Mouse (Mus musculus): ENCODE data around the gene Tapbp.
"Not testable (repeated sequence)": the region's sequence is repeated elsewhere in the genome, so short reads cannot be mapped to it uniquely, and the experiment has no call there.

Gene Tapbp

DNA sequence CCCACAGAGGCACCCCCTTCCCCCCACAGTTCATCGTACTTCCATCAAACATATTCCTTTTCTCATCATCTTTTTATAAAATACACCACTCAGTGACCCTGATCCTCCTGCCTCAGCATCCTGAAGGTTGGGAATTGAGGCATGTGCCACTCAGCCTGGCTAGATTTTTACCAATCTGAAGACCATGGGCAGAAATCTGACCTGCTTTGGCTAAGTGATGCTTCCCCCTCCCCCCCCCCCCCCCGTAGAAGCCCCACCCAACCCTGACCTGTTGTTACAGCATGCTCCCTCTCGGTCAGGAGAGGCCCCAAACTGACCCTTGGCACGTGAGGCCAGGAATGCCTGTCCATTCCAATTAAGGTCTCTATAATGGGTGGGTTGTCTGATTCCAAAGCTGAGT is 10.9 kb upstream of the Tapbp start, which contains the start of gene Platr17:
Gene Platr17, plus strand, starts transcription at position 301 of the 400 bp plus-strand sequence.
- DNase-seq, result not testable (repeated sequence)

GRCm38 (mm10) chr17:33908331-33909076 is 7.2 kb upstream of the Tapbp start:
- DNase-seq, result peak; percentile 60 to 70

DNA sequence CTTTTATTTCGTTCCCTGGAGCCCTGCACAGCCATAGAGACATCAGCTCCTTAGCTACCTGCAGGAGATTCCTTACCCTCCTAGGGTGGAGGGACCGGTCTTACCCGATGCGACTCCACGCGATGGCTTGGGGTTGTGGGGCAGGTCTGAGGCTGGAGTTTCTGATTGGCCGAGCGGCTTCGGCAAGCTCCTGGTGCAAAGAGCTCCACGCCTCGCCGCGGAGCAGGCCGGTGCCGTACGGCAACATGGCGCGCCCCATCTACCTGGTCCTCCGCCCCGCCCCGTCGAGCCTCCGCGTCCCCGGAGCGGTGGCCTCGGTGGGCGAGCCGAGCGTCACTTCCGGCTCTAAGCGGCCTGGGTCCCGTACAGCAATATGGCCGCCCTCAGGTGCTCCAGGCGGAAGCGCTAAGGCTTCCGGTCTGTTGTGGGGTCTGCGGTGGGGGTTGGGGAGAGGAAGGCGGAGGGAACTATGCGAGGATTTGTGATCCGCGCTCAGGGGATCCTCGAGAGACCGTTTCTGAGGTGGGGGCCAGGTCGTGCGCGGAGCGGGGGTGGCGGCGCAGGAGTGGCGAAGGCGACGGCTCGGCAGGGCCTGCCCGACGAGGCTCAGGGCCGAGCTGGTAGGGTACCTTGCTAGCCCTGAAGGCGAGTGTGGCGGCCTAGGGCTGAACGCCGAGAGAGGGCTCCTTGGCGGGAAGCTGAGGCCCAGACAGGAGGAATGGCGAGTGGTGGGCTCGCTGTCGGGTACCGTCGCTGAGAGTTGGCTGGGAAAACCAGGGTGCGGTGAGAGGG is 6.4 kb upstream of the Tapbp start, which contains the start of gene Daxx:
Gene Daxx, plus strand, starts transcription at position 338 of the 792 bp plus-strand sequence.
- DNase-seq, result peak; percentile 98 to 99

GRCm38 (mm10) chr17:33909869-33910250 is 5.8 kb upstream of the Tapbp start:
- peak; percentile 62 to 75 for DNase-seq

- no peak for DNase-seq
Observed at GRCm38 (mm10) chr17:33910346-33911051, 5.2 kb upstream of the Tapbp start.

- DNase-seq, result no peak
Observed at GRCm38 (mm10) chr17:33911052-33911812, 4.5 kb upstream of the Tapbp start.

- DNase-seq, result no peak
Observed at GRCm38 (mm10) chr17:33911813-33912414, 3.8 kb upstream of the Tapbp start.

DNA sequence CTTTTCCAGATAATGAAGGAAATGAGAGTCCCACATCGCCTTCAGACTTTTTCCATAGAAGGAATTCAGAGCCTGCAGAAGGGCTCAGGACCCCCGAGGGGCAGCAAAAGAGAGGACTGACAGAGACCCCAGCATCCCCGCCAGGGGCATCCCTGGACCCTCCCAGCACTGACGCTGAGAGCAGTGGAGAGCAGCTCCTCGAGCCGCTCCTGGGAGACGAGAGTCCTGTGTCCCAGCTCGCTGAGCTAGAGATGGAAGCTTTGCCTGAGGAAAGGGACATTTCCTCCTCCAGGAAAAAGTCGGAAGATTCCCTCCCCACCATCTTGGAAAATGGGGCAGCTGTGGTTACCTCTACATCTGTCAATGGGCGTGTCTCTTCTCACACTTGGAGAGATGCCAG is 2.4 kb upstream of the Tapbp start:
- DNase-seq, result no peak

DNA sequence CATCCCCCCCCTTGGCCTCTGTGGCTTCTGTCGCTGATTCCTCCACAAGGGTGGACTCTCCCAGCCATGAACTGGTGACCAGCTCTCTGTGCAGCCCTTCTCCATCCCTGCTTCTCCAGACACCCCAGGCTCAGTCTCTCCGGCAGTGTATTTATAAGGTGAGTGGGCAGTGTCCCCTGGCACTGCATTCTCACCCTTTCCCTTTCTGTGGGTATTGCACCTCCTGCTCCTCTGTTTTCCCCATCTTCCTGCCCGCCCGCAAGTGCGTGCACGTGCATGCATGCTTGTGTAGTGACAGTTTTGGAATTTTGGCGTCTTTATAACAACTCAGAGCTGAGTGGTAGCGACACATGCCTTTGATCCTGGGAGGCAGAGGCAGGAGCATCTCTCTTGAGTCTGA is 1.8 kb upstream of the Tapbp start:
- no peak for DNase-seq

GRCm38 (mm10) chr17:33914969-33915391 is 719 bp upstream of the Tapbp start:
- no peak for DNase-seq

DNA sequence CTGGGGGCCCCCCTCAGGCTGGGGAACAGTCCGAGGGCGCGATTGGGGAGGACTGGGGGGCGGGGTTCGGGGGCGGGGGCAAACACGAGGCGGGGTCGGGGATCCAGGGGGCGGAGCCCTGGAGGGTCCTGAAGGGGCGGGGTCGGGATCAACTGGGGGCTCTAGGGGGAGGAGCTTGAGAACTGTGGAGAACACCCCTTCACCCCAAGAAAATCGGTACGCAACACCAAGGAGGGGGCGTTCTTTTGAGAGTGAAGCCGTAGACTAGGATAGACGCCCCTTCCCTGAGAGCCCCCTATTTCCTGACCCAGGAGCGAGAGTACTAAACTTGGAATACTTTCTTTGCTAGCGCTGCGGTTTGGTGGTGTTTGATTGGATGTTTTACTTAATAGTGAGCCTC is 595 bp downstream of the Tapbp start:
- DNase-seq, result no peak

- peak in 1 of 2 experiments; percentile 62 for DNase-seq
Observed at GRCm38 (mm10) chr17:33916847-33917655, 1.4 kb downstream of the Tapbp start.

DNA sequence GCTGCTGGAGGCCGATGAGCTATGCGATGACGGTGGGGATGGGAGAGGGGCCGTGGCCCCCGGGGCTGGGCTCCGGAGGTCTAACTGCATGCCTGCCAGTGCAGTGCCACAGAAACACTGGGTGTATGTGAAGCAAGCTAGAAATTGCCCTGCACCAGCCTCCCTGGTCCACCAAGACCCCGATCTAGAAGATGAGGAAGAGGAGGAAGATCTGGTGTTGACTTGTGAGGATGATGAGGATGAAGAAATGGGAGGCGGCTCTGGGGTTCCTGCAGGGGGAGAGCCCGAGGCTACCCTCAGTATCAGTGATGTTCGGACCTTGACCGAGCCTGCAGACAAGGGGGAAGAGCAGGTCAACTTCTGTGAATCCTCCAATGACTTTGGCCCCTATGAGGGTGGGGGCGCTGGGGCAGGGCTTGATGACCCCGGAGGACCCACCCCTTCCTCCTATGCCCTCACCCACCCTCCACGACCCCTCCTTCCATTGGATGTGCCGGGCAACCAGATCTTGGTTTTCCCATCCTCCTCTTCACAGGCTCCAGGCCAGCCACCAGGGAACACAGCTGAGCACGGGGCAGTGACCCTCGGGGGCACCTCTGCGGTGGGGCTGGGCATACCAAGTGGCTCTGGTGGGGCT is 2.1 kb downstream of the Tapbp start:
- DNase-seq, result peak in 1 of 2 experiments; percentile 38

- peak in 1 of 2 experiments; percentile 54 for DNase-seq
Observed at GRCm38 (mm10) chr17:33918293-33919203, 2.8 kb downstream of the Tapbp start.

DNA sequence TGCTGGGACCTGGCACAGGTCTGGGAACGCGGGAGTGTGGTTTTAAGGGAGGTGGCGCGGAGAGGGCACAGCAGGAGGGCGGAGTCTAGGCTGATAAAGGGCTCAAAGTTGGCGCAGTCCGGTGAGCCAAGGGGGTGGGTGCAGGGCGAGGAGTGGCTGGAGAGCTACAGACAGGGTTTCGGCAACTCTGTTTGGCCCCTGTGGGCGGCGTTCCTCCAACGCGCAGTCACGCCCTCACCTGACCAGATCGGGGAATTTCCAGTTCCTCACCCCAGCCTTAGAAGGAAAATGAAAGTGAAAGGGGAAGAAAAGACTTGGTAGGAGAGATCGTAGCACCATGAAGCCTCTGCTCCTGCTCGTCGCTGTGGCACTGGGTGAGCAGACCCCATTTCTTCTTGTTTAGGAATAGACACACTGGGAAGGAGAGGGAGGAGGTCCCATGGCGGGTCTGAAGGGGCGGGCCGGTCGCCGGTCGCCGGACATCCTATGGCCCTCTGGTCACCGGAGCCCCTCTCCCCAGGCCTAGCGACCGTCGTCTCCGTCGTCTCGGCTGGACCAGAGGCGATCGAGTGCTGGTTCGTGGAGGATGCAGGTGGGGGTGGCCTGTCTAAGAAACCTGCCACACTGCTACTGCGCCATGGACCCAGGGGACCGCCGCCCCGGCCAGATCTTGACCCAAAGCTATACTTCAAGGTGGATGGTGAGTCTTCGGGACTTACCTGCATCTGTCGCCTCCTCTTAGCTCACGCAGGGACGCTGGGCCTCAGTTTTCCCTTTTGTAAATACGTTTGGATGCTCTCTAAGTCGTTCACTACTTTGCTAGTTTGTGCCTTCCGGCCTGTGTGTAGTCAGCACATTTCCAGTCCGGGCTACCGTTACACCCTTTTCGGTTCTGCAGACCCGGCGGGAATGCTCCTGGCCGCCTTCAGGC is 3.9 kb downstream of the Tapbp start:
- DNase-seq, result peak; percentile 87 to 95

GRCm38 (mm10) chr17:33920282-33921097 is 4.8 kb downstream of the Tapbp start:
- DNase-seq, result peak; percentile 92 to 96

- DNase-seq, result peak in 1 of 2 experiments; percentile 38
Observed at GRCm38 (mm10) chr17:33921361-33921760, 5.7 kb downstream of the Tapbp start.

Measured in kidney, postnatal 25 days (tissue).